Mouse (Mus musculus): ENCODE data around the gene Fam78a. TPM values are rescaled to one million over a fixed set of nuclear protein-coding genes. Genes with fewer than 3 reads are reported as not detected.

The Fam78a gene
- polyA plus RNA-seq (2014; fragmentation: Nextera tagmentation; extraction: Ambion mirVana), result 1.2 and 1.7 TPM in 2 replicates

DNA sequence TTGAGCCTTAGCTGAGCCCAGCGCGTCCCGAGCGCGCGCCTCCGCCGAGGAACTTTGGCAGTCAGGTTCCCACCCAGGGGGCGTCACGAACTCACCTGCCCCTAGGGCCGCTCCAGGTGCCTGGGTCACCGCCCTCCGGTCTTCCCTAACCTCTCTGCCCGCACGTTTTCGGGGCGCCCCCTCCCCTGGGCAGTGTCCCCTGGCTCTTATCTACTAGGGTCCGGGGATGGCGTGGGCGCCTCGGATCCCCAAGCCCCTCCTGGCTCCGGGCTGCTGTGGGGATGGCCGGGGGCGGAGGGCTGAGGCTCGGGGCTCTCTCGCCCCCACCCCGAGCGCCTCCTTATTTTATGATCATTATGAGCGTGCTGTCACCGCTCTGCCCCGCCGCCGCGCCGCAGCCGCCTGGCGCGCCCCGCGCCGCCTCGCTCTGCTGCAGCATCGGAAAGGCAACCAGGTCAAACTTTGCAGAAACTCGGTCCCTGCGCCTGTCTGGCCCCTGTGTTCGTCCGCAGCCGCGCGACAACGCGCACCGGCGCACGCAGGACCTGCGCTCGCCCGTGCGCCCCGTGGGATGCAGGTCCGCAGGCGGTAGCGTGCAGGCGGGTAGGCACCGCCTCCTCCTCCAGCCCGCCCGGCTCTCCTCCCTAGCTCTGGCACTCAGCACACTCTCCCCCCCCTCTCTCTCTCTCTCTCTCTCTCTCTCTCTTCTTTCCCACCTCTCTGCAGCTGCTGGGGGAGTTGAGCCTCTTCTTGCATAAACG, at the start of gene Fam78a:
Fam78a (minus strand) TSS at position 747 of the 761 bp plus-strand sequence.
- Histone ChIP-seq H3K27ac (ENCODE audit: low read depth, low read length) (no peak within 1 kb of the TSS), H3K4me2 (replicated peaks; ENCODE audit: low read depth, low read length) (peak within 1 kb of the TSS; percentile 100), H3K9me3 (ENCODE audit: control insufficient read depth, low read length) (no peaks in the 10 kb centered on the region), H3K27me3 (ENCODE audit: control insufficient read depth, insufficient read depth, low read length) (peaks cover 55% of the 10 kb centered on the region), H3K4me3 (ENCODE audit: low read length) (peak within 1 kb of the TSS; percentile 64), H3K36me3 (ENCODE audit: control insufficient read depth, insufficient read depth, low read length) (no peaks in the 10 kb centered on the region), H3K4me1 (ENCODE audit: control insufficient read depth, insufficient read depth, low read length) (peaks cover 21% of the 10 kb centered on the region), H3K9ac (ENCODE audit: low read depth, low read length) (peak within 1 kb of the TSS; percentile 57; the same call in 1 of the 2 replicates)
- under 1% methylated on average over 65 of the region's 68 CpGs for WGBS
- peak; percentile 51 for ATAC-seq (ENCODE audit: low FRiP score, low TSS enrichment)

- ATAC-seq (ENCODE audit: low FRiP score, low TSS enrichment), result no peak
- H3K27ac ChIP-seq (ENCODE audit: low read depth, low read length), result no peak overlapping the region
- H3K4me3 ChIP-seq (ENCODE audit: low read length), result no peak overlapping the region
- H3K9me3 ChIP-seq (ENCODE audit: control insufficient read depth, low read length), result no peaks in the 10 kb centered on the region
- H3K4me2 ChIP-seq (replicated peaks; ENCODE audit: low read depth, low read length), result no peak overlapping the region
- H3K36me3 ChIP-seq (ENCODE audit: control insufficient read depth, insufficient read depth, low read length), result no peaks in the 10 kb centered on the region
- no peak overlapping the region for H3K9ac ChIP-seq (ENCODE audit: low read depth, low read length)
- no peaks in the 10 kb centered on the region for H3K27me3 ChIP-seq (ENCODE audit: control insufficient read depth, insufficient read depth, low read length)
- 8% methylated on average over 2 of the region's 2 CpGs for WGBS
- H3K4me1 ChIP-seq (ENCODE audit: control insufficient read depth, insufficient read depth, low read length), result no peaks in the 10 kb centered on the region
These were observed 49.4 kb upstream of the Fam78a start for GRCm38 (mm10) chr2:32134039-32134438.

DNA sequence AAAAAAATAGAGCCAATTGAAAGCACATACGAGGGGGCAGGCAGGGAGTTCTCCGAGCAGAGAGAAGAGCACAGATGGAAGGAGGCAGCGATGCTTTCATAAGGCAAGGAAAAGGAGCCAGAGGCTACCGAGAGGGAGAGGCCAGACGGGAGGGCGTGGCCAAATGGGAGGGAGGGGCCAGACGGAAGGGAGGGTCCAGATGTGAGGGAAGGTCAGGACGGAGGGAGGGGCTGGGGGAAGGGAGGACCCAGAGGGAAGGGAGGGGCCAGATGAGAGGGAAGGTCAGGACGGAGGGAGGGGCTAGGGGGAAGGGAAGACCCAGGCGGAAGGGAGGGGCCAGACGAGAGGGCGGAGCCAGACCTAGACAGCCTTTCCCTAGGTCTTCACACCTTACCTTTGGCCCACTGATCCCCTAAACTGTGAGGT, 47.9 kb upstream of the Fam78a start:
- no peaks in the 10 kb centered on the region for H3K9me3 ChIP-seq (ENCODE audit: control insufficient read depth, low read length)
- no peaks in the 10 kb centered on the region for H3K36me3 ChIP-seq (ENCODE audit: control insufficient read depth, insufficient read depth, low read length)
- 8% methylated on average over 12 of the region's 12 CpGs for WGBS
- ATAC-seq (ENCODE audit: low FRiP score, low TSS enrichment), result no peak
- no peaks in the 10 kb centered on the region for H3K4me1 ChIP-seq (ENCODE audit: control insufficient read depth, insufficient read depth, low read length)
- no peak overlapping the region for H3K27ac ChIP-seq (ENCODE audit: low read depth, low read length)
- H3K9ac ChIP-seq (ENCODE audit: low read depth, low read length), result no peak overlapping the region
- no peak overlapping the region for H3K4me2 ChIP-seq (replicated peaks; ENCODE audit: low read depth, low read length)
- no peak overlapping the region for H3K4me3 ChIP-seq (ENCODE audit: low read length)
- no peaks in the 10 kb centered on the region for H3K27me3 ChIP-seq (ENCODE audit: control insufficient read depth, insufficient read depth, low read length)

DNA sequence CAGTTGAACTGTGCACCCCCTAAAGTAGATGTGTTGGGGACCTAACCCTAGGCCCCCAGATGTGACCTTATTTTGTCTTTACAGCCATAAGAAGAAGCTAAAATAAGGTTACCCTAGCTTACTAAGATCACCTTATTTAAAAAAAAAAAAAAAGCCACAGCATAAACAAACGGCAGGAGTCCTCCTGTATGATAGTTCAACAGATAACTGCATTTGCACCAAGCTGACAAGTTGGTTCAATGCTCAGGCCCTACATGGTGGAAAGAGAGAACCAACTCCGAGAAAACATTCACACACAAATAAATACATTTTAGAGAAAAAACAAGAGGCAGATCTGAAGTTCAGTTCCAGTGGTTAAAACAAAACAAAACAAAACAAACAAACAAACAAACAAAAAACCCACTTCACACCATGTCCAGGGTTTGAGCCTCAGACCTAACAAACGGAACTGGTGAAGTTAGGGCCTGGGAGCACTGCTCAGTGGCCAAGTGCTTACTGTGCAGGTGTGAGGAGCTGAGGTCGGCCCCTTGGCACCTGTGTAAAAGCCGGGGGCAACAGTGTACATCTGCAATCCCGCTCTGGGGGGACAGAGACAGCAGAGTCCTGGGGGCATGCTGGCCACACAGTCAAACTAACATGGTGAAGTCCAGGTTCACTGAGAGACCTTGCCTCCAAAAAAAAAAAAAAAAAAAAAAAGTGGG, 47.4 kb upstream of the Fam78a start:
- no peak overlapping the region for H3K4me3 ChIP-seq (ENCODE audit: low read length)
- H3K27ac ChIP-seq (ENCODE audit: low read depth, low read length), result no peak overlapping the region
- H3K4me1 ChIP-seq (ENCODE audit: control insufficient read depth, insufficient read depth, low read length), result no peaks in the 10 kb centered on the region
- no peak overlapping the region for H3K4me2 ChIP-seq (replicated peaks; ENCODE audit: low read depth, low read length)
- H3K9ac ChIP-seq (ENCODE audit: low read depth, low read length), result no peak overlapping the region
- H3K36me3 ChIP-seq (ENCODE audit: control insufficient read depth, insufficient read depth, low read length), result no peaks in the 10 kb centered on the region
- H3K27me3 ChIP-seq (ENCODE audit: control insufficient read depth, insufficient read depth, low read length), result no peaks in the 10 kb centered on the region
- 57% methylated on average over 6 of the region's 6 CpGs for WGBS
- ATAC-seq (ENCODE audit: low FRiP score, low TSS enrichment), result no peak
- no peaks in the 10 kb centered on the region for H3K9me3 ChIP-seq (ENCODE audit: control insufficient read depth, low read length)

DNA sequence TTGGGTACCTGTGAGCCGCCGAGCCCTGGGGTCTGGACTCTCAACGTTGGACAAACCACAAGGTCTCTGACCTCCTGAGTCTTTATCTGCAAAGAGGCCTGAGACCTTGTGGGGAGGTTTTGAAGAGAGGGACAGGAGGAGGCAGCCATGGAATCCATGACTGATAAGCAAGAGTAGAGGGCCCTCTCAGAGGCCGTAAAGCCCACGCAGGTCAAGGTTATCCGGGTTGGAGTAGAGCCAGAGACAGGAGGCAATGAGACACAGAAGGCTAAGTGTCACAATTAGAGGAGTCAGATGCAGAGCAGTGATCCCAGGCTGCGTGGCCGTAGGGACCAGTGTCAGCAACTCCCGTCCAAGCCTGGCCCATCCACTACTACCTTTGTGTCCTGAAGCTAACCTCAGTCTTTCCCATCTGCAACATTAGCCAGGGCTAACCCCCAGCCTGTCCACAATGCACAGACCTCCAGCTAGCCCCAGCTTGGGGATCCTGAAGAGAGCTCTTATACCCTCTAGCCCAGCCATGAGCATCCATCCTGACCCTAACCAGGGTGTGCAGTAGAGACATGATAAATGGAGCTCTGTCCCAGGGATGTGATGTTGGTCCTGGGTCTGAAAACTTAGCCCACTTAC, 46.7 kb upstream of the Fam78a start:
- Histone ChIP-seq H3K4me2 (replicated peaks; ENCODE audit: low read depth, low read length) (no peak overlapping the region), H3K9me3 (ENCODE audit: control insufficient read depth, low read length) (no peaks in the 10 kb centered on the region), H3K27me3 (ENCODE audit: control insufficient read depth, insufficient read depth, low read length) (no peaks in the 10 kb centered on the region), H3K4me1 (ENCODE audit: control insufficient read depth, insufficient read depth, low read length) (no peaks in the 10 kb centered on the region), H3K4me3 (ENCODE audit: low read length) (no peak overlapping the region), H3K36me3 (ENCODE audit: control insufficient read depth, insufficient read depth, low read length) (no peaks in the 10 kb centered on the region), H3K27ac (ENCODE audit: low read depth, low read length) (no peak overlapping the region), H3K9ac (ENCODE audit: low read depth, low read length) (no peak overlapping the region)
- ATAC-seq (ENCODE audit: low FRiP score, low TSS enrichment), result no peak
- 75% methylated on average over 9 of the region's 9 CpGs for WGBS

GRCm38 (mm10) chr2:32130435-32130834, 45.8 kb upstream of the Fam78a start:
- H3K27me3 ChIP-seq (ENCODE audit: control insufficient read depth, insufficient read depth, low read length), result no peaks in the 10 kb centered on the region
- no peak overlapping the region for H3K27ac ChIP-seq (ENCODE audit: low read depth, low read length)
- 32% methylated on average over 6 of the region's 6 CpGs for WGBS
- no peak overlapping the region for H3K9ac ChIP-seq (ENCODE audit: low read depth, low read length)
- H3K4me3 ChIP-seq (ENCODE audit: low read length), result no peak overlapping the region
- H3K9me3 ChIP-seq (ENCODE audit: control insufficient read depth, low read length), result no peaks in the 10 kb centered on the region
- H3K4me1 ChIP-seq (ENCODE audit: control insufficient read depth, insufficient read depth, low read length), result no peaks in the 10 kb centered on the region
- ATAC-seq (ENCODE audit: low FRiP score, low TSS enrichment), result no peak
- no peak overlapping the region for H3K4me2 ChIP-seq (replicated peaks; ENCODE audit: low read depth, low read length)
- no peaks in the 10 kb centered on the region for H3K36me3 ChIP-seq (ENCODE audit: control insufficient read depth, insufficient read depth, low read length)

GRCm38 (mm10) chr2:32129383-32130074, 44.9 kb upstream of the Fam78a start:
- no peak for ATAC-seq (ENCODE audit: low FRiP score, low TSS enrichment)
- Histone ChIP-seq H3K27me3 (ENCODE audit: control insufficient read depth, insufficient read depth, low read length) (no peaks in the 10 kb centered on the region), H3K4me3 (ENCODE audit: low read length) (no peak overlapping the region), H3K9me3 (ENCODE audit: control insufficient read depth, low read length) (no peaks in the 10 kb centered on the region), H3K9ac (ENCODE audit: low read depth, low read length) (no peak overlapping the region), H3K27ac (ENCODE audit: low read depth, low read length) (no peak overlapping the region), H3K4me1 (ENCODE audit: control insufficient read depth, insufficient read depth, low read length) (no peaks in the 10 kb centered on the region), H3K36me3 (ENCODE audit: control insufficient read depth, insufficient read depth, low read length) (no peaks in the 10 kb centered on the region), H3K4me2 (replicated peaks; ENCODE audit: low read depth, low read length) (no peak overlapping the region)
- 57% methylated on average over 11 of the region's 11 CpGs for WGBS

GRCm38 (mm10) chr2:32128536-32128841, 43.8 kb upstream of the Fam78a start:
- no peak overlapping the region for H3K4me3 ChIP-seq (ENCODE audit: low read length)
- no peaks in the 10 kb centered on the region for H3K9me3 ChIP-seq (ENCODE audit: control insufficient read depth, low read length)
- H3K4me1 ChIP-seq (ENCODE audit: control insufficient read depth, insufficient read depth, low read length), result no peaks in the 10 kb centered on the region
- no peaks in the 10 kb centered on the region for H3K27me3 ChIP-seq (ENCODE audit: control insufficient read depth, insufficient read depth, low read length)
- no peak overlapping the region for H3K4me2 ChIP-seq (replicated peaks; ENCODE audit: low read depth, low read length)
- 89% methylated on average over 5 of the region's 5 CpGs for WGBS
- no peak overlapping the region for H3K9ac ChIP-seq (ENCODE audit: low read depth, low read length)
- H3K27ac ChIP-seq (ENCODE audit: low read depth, low read length), result no peak overlapping the region
- H3K36me3 ChIP-seq (ENCODE audit: control insufficient read depth, insufficient read depth, low read length), result no peaks in the 10 kb centered on the region
- no peak for ATAC-seq (ENCODE audit: low FRiP score, low TSS enrichment)
